Mouse (Mus musculus) activated CD4-positive, CD25-positive, alpha-beta regulatory T cell, adult 4 months (primary cell): ENCODE results near the gene Plekho2. TPM values are rescaled to one million over a fixed set of nuclear protein-coding genes. Genes with fewer than 3 reads are reported as not detected.
A peak's percentile ranks its signal among the peaks of the same experiment; 100 is the strongest.

Source experiments
- ATAC-seq: one replicate; pipeline ENCODE4 v1.8.0; 2017
- polyA plus RNA-seq, 2 experiments: library from polyadenylated mRNA; unstranded; fragments of 100-300 nt; shearing (Covaris generic); gene quantifications; one replicate each; pipeline ENCODE4 v1.2.1; 2017

Gene Plekho2
- polyA plus RNA-seq, 2 experiments from 2014 or later: 48.8 to 64.6 TPM

DNA sequence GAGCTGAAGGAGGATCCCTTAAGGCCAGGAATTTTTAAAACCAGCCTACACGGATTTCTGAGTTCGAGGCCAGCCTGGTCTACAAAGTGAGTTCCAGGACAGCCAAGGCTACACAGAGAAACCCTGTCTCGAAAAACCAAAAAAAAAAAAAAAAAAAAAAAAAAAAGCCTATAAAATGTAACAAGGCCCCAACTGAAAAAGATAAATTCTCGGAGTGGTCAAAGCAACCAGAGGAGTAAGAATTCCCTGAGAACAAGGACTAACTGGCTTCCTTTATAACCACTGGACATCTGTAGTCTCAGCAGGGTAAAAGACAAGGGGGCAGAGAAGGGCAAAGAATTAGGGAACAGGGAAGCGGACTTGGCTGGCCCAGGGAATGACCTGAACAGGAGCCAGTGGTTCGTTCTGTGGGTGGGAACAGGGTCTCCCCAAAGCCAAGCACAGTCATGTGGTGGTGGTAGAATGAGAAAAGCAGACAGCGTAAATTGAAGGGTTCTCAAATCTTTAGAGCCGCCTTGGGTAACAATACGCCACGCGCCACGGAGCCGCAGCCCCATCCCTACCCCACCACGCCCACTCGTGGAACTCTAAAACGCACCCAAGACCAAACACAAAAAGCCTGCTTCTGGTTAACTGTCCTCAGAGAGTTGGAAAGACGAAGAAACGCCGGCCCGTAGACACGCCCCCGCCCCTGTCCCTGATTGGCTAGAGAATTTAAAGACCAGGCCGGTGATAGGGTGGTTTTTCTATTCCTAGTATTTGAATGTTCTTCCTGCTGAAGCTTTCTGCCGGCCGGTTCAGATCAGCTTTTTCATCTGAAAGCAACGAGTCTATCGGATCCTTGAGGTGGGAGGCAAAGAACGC is 6.8 kb upstream of the Plekho2 start, which contains the start of gene Pif1:
TSS of gene Pif1 (plus strand) at position 755 of the 864 bp plus-strand sequence.
- peak; percentile 80 for ATAC-seq

DNA sequence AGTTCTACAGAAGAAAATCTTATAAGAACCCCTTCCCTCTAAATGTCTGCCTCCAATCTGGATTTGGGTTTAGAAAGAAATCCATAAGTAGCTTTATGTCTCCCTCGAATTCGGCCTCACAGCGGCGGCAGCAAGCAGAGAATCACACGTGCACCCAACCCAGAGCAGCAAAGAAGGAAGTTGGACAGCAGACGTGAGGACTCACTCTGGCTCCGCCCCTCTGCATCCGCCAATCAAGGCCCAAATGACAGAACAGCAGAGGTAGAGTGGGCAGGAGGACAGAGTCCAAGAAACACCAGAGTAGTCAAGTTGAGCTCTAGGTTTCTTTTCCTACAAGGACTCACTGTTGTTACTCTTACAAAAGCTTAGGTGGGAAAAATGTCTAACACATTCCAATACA is 3.2 kb upstream of the Plekho2 start:
- no peak for ATAC-seq

DNA sequence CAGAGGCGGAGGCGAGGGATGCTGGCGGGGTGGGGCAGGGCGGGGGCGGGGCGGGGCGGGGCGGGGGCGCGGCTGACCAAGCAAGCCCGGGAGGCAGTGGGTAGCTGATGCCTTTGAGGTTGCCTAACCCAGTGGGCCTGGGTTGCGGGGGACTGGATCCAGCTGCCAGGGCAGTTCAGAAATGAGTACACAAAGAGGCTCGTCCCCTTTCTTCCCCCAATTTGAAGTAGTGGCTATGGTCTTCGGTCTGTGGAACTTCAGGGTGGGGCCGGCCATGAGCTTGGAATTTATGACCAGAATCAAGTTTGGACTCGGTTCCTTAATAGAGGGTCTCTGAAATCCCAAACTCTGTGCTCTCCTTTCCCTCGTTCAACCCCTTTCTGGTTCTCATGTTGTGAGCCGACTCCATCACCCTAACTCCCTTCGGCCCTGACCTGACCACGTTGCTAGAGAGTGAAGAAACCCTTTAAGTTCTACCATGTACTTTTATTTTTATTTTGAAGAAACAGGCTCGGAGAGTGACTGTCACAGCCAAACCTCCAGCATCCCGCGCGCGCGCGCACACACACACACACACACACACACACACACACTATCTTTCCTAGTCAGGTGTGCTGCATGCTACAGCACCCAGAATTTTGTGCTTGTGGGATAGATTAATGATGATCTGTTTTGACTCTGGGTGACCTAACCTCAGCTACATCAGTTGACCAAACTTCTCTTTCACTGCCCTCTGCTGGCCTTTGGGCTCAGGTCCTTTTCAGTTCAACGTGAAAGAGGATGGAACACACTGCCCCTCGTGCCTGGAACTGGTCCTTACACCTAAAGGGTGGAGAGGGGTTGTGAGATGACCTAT is 789 bp upstream of the Plekho2 start:
- peak; percentile 50 for ATAC-seq

DNA sequence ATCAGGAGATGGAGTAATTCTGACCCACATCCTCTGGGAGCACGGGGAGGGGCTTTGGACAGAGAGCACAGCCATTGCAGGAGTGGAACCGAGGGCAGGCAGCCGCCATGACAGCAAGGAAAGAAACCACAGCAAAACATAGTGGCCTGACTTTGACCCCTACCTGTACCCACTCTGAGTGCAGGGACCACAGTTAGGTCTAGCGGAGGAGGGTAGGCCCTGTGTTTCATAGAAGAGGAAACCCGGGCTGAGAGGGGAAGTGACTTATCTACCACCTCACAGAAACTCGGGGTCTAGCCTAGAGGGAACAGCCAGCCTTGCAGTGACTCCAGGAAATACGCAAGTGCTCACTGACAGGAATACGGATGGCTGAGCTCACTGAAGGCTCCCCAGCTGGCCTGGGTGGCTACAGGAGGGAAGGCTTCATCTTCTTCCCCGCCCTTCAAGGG is 1.0 kb downstream of the Plekho2 start:
- ATAC-seq: peak; percentile 25

DNA sequence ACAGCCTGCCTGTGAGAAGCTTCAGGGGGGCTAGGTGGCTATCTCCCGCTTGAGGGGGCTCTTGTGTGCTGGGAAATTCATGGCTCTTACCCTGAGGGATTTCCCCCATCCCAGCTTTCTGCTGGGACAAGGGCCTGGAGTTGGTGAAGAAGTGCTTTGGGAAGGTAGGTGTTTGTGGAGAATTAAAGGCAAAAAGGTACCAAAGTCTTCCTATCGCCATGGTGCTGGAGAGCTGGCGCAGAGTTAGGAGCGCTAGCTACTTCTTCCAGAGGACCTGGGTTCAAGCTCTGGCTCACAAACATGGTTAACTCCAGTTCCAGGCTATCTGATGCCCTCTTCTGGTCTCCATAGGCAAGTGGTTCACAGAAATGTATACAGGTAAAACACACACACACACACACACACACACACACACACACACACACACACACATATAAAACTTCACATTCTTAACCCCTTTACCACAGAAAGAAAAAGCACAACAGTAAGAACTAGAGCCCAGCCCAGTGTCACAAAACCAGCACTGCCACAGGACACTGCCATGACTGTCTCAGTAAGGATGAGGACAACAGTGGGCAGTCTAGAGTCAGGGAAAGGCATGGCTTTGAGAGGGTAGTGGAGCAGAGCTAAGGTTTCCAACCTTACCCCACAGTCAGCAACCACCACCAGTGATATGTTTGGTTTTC is 2.2 kb downstream of the Plekho2 start:
- ATAC-seq: no peak

DNA sequence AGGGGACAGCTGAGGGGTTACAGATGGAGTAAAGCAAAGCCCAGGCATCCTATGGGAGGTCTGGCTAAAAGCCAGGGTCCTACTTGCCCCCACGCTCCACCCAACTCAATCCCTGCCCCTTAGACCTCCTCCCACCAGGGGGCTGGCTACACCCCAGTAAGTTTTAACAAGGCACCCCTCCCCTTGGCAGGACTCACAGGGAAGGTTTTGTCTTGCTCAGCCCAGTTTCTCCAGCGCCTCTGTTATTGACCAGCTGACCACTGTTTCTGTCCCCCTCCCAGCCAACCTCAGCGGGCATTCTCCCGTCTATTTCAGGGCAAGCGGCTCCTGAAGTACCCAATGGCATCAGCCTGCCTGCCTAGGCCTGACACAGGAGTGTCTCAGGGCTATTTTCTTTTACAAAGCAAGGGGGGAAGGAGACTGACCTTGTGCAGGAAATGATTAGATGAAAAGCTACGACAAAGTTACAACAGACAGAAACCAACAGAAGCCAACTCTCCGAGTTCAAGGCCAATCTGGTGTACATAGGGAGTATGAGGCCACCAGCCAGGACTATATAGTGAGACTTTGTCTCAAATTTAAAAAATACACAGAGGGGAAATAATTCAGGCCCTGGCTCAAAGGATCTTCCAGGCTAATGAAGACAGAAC is 2.9 kb downstream of the Plekho2 start:
- ATAC-seq: no peak

DNA sequence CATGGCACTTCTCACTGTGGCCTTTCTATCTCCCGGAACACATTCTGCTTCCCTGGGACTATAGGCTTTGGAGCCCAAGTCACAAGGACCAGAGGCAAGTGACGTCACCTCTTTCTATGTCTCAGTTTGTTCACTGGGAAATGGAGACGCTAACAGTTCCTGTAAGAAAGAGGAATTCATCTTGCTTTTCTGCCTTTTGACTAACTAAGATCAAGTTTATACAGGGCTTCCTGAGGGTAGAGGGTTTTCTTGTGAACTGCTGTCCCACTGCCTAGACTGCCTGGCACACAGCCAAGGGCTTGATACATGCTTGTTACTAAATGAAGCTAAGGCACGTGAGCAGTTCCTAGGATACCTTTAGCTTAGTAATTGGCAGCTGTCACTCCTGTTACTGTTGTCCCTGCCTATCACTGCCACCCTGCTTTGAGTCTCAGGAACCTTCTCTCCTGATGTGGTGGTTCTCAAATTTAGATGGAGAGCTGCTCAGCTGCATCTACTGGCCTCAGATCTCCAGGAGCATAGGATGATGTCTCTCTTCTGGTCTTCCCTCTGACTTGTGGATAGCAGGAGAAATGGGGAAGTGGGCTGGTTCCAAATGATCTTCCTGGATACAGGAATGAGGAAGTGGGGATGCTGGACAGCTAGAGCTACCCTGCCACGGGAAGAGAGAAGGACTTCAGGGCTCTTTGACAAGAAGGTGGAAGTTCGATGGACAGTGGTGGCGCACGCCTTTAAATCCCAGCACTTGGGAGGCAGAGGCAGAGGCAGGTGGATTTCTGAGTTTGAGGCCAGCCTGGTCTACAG is 4.2 kb downstream of the Plekho2 start:
- no peak for ATAC-seq

DNA sequence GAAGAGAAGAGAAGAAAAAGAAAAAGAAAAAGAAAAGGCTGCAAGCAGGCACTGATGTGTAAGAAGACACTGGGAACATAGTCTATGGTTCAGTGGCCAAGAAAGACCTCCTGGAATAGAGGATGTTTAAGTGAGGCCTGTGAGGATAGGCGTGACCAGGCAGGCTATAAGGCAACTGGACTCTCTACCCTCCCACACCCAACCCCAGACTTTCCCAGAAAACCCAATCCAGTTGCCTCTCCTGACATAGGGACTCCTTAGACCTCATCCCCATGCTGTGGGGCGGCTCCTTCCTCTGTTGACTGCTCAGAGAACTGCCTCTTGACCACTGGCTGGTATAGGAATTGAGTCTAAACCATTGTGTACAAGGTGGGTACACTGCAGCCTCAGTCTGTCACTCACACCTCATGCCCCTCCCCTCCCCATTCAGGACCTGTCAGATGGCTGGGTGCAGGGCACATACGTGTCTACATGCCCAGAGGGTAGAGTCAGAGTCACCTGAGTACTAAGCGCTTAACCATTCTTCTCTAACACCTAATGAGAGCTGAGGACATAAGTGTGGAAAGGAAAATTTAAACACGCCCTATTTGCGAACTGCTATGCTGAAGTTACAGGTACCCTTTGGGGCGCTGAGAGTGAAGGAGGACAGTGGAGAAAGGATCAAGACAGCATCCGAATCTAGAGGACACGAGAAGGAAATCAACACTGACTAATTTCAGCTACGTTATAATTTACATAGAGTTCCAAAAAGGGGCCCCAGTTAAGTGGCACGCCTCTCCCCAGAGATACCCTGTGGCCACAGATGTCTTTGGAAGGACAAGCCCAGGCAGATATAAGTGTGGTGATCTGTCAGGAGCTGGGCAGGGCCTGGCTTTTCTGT is 5.1 kb downstream of the Plekho2 start:
- no peak for ATAC-seq

DNA sequence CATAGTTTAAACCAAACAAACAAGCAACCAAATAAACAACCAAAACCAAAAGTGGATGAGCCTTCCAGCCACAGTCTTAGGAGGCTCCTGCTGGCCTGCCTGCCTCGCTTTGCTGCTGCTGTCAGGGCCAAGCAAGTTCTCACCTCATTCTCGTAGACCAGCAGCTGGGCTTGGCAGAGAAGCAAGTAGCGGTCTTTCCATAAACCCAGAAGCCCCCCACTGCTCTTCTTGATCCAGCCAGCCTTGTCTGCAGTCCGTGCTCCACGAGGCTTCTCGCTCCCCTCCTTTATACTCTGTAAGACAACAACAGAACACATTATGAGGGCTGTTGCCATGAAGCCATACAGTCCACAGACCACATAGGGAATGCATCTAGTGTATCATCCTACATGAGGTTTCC is 7.0 kb downstream of the Plekho2 start:
- ATAC-seq: no peak

DNA sequence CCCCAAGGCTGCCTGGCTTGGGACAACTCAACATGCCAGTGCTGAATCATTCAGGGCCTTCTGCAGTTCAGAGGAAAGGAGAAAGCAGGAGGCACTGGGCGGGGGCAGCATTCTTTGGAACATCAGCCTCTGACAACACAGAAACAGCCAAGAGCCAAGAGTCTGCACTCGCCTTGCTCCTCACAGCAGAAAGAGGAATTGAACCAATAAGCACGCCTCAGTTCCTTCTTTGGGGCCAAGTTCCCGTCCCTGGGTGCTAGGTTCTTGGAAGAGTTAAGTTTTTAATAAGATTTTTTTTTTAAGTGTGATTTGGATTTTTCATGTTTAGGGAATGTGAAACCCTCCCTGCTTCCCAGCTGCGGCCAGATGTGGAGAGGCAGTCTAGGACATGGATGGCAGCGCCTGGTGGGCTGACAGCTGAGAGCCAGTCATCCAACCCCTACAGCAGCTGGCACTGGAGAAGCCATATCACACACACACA is 10.3 kb downstream of the Plekho2 start:
- ATAC-seq: no peak

DNA sequence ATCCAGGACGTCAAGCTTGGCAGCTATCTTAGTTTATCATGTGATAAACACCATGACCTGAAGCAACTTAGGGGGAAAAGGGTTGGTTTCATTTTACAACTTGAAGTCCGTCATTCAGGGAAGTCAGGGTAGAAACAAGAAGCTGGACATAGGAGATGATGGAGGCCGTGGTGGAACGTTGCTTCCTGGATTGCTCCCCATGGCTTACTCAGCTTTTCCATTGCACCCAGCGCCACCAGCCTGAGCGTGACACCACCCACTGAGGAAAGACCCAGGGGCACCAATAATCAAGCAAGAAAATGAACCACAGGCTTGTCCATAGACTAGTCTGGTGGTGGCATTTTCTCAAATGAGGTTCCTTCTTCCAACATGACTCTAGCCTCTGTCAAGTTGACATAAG is 11.1 kb downstream of the Plekho2 start:
- ATAC-seq: no peak

DNA sequence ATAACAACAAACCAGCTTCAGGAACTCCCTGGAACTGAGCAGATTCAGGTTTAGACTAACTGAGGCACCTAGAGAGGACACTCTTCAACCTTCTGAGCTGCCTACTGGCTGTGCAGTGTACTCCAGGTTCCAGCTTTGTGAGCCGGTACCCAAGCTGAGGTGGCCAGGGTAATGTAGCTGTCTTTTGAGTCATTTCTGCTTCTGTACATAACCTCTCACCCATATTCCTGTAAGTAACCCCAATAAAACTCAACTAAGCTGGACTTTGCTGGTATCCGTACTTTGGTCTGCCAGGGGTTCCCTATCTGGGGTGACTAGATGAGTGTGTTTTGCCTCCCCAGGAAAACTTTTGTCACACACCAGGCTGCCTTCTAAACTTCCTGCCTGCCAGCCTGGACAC is 15.1 kb downstream of the Plekho2 start:
- ATAC-seq: no peak

DNA sequence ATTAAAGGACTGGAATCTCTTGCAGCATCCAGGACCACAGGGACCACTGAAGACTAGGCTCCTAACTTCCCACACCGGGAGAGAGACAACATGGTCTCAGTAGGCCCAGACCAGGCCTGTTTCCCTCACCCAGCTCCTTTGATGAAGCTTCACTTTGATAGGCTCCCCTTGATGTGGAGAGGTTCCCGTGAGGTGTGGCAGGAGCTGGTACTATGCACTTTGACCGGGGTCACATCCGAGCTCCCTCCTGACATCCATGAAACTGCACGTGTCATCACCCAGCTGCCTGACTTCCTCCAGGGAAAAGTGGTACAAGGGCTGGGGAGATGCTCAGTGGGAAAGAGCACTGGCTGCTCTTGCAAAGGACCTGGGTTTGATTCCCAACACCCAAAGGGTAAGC is 16.8 kb downstream of the Plekho2 start:
- no peak for ATAC-seq

DNA sequence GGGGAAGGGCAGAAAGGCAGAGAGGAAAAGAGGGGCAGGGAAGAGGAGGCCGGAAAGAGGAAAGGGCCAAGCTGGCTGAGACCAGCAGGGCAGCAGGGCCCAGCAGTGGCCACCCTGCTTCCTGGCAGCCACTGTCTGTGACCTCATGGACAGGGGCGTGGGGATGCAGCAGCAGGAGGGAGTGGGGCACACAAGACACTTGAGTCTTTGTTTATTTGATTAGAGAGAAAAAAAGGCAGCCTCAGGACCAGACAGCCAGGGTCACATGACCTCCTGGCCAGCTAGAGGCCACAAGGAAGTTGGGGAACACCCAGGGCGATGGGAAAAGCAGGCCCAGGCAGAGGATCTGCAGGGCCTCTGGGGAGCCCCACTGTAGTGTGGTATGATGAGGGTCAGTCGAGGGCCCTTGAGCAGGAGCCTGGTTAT is 17.7 kb downstream of the Plekho2 start:
- ATAC-seq: no peak

DNA sequence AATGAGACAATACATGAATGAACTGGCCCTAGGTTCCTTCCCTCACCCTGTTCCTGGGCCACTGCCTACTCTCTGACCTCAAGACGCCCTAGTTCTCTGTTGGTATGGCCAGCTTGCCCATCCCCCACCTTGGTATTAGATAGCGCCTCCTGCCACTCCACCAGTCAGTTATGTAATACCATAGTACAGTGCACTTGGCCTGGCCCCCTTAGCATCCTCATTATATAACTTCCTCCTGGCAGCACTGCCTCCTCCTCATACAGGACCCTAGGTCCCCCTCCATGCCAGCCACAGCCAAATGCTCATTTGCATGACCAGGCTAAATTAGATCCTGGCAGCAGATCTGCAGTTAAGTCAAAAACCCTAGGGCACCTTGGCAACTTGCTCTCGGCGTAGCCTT is 18.8 kb downstream of the Plekho2 start:
- no peak for ATAC-seq

DNA sequence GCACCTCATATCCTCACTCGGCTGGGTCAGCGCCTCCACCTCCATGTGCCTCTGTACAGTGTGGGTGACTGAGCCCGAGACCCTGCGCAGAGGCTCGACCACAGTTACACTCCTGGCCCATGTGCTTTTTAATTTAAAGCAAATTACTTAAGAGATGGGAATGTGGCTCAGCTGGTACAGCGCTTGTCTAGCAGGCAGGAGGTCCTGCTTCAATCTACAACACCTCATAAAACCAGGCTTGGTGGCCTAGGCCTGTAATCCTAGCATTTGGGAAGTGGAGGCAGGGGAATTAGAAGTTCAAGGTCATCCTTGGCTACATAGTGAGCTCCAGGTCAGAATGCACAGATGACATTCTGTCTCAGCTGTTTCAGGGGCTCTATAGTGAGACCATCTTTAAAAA is 21.0 kb downstream of the Plekho2 start:
- ATAC-seq: no peak

DNA sequence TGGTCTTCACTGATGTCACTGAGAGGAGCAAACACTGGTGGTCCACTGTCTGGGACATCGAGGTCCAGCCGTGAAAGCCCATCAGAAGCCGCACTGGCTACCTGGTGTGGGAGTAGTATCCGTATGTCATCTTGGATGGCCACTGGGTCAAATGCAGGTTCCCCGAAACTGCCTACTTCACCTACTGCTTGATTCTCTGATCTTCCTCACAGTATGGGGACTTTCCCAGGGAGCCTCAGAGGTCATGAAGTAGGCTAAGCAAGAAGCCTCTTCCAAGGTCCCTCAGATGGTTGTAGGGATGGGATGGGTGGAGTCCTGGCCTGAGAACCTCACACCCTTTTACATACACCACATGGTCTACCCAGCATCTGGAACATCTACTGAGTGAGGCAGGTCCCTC is 22.9 kb downstream of the Plekho2 start:
- ATAC-seq: no peak

DNA sequence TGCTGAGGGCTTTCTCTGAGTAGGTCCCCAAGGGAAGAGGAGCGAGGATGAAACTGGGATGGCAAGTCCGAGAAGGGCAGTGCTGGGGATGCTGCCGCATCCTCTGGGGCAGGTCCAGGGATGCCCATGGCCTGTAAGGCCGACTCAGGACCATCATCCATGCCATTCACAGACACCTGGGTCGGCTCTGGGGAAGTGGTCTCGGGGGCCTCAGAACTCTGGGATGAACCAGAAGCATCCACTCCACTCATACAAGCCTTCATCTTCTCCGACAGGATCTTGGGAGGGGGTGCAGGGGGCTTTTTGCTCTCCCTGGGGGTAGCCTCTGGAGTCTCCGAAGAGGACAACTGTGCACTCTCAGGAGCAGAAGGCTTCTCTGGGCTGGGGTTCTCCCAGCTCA is 23.5 kb downstream of the Plekho2 start:
- no peak for ATAC-seq

DNA sequence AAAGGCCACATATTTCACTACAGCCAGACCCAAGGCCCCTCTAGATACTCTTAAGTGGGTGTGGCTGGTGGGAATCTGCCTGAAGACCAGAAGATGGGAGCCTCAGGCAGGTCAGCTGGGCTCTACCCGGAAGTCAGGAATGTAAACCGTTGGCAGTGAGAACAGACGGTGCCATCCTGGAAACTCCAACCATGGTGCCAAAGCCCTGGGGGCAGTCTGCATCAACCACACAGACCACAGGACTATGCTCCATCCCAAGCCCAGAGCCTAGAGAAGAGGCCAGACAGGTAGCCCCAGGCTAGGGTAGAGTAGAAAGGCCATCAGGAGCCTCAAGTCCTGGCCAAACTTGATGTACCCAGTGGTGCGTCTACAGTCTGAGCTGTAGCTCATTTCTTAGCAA is 24.2 kb downstream of the Plekho2 start:
- ATAC-seq: no peak

DNA sequence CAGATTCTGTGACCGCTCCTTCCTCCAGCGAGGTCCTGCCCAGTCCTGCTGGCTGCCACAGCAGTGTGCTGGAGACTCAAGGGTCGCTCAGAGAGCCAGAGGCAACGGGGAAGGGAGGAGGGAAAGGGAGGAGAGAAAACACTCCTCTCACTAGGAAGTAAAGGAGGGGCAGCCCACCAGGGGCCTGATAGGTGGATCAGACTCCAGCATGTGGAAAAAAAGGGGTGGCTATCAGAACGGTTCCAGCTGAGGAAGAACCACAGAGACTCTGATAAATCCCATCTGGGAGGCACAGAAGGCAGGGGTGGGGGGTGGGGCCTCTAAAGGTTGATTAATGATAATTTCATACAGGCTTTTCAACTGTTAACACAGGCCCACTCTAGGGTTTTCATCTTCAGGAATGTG is 24.8 kb downstream of the Plekho2 start:
- ATAC-seq: no peak
